Mouse (Mus musculus) kidney, adult 18-20 months (tissue): ENCODE results near the gene Pnmt.
A peak's percentile ranks its signal among the peaks of the same experiment; 100 is the strongest.

Experiments used
- DNase-seq: peaks from one replicate; pipeline ENCODE4 v3.0.0; 2021

The Pnmt gene

DNA sequence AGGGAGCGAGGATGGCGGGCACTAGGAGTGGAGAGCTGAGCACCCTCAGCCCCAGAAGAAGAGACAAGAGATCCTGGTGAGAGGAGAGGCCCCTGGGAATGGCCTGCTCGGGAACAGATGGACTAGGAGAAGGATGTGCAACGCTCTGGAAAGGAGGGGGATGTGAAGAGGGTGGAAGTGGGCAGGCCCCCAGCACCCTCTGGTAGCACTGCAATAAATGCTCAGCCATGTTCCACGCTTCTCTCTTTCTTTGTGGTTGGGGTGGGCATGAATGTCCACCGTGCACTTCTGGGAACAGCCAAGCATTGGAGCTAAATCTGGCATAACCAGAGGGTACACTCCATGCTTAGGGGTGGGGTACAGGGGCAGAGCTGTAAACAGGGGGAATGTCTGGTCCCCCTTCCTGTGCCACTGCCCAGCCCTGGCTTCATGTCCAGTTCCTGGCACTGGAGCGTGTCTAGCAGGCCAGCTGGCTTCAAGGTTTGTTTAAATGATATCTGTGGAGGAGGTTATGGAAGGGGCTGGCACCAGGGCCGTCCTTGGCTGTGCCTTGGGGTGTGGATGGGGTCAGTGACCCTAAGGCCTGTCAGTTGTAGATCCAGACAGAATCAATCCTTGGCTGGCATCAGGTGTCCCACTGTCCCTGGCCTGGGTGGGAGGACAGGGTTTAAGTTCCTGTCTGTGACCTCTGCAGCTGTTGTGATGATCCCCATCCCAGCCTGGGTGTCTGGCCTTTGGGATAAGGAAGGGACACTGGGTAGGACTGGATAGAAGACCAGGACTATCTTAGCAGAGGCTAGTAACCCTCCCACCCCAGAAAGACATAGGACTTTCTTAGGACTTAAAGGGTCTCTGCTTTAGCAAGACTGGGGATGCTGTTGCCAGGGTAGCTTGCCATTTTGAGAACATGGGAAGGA is 1.3 kb upstream of the Pnmt start:
- no peak for DNase-seq

DNA sequence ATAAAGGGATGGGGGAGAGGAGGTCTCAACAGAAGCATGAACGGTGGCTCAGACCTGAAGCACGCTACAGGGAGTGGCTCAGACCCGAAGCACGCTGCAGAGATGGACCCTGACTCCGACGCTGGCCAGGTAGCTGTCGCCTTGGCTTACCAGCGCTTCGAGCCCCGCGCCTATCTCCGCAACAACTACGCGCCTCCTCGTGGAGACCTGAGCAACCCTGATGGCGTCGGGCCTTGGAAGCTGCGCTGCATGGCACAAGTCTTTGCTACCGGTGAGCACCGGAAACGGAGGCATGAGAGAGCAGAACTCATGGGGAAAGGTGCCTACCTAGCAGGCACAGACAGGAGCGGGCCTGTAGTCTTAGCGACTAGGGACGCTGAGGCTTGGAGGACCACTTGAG is 346 bp downstream of the Pnmt start:
- DNase-seq: no peak

DNA sequence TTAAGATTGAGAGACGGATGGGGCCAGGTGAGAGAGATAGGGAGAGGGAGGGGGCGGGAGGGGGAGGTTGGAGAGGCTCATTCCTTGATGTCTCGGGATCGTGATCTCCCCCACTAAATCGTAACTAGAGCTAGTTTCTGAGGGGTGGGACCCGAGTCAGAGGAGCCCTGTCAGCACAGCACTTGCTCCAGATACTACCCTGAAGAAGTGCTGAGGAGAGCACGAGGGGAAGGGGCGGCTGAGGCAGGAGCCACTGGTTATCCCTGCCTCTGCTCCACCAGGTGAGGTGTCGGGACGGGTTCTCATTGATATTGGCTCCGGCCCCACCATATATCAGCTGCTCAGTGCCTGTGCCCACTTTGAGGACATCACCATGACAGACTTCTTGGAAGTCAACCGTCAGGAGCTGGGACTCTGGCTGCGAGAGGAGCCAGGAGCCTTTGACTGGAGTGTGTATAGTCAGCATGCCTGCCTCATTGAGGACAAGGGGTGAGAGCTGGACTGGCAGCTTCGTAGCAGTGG is 867 bp downstream of the Pnmt start:
- DNase-seq: no peak

- peak; percentile 33 for DNase-seq
Measured at GRCm38 (mm10) chr11:98388282-98388681, 2.0 kb downstream of the Pnmt start.

GRCm38 (mm10) chr11:98389221-98389780 is 3.1 kb downstream of the Pnmt start:
- peak; percentile 72 for DNase-seq

- no peak for DNase-seq
Measured at GRCm38 (mm10) chr11:98390141-98390540, 3.9 kb downstream of the Pnmt start.

DNA sequence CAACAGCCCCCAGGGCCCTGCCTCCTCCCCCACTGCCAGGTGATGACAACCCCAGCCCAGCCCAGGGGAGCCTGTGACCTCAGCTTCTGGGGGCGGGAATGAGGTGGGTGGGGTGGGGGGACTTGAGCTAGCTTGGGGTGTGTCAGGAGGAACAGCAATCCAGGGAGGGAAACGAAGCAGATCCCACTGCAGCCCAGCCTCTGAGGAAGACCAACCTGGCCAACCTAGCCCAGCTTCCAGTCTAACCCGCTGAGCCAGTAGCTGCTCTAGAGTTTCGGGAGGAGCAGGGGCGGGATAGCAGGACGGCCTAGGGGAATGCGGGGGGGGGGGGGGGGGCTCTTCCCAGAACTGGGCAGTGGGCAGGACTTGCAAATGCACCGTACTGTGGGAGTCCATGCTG is 5.8 kb downstream of the Pnmt start:
- DNase-seq: no peak

DNA sequence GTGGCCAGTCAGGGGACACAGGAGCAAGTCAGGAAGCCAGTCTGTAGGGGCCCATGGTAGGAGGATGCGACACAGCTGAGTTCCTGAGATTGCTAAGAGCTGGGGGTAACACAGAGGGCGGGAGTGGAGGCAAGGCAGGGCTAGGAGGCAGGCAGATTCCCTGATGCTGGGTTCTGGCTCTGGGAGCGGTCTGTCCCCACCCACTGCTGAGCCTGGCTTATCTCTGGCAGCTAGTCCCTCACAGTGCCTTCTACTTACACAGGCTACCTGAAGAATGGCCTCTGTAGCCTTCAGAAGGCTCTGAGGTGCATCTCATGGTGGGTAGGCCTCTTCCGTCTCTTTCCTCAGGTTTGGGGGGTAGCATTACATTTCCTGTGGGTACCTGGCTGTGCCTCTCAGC is 6.4 kb downstream of the Pnmt start:
- DNase-seq: no peak

DNA sequence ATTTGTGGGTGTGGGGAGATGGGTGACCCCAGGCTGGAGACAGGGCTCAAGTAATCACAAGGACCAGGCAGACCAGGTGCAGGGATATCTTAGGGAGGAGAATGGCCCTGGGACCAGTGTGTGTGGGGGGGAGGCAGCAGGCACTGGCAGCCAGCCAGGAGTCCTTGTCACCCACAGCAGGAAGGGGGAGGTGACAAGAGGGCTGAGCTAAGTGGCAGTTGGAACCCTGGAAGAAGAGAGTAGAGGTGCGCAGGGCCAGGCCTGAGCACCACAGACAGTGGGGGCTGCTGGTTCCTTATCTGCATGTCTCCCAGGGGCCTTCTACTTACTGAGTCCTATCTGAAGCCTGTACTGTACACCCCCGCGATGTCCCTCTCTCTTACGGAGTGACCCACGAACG is 7.1 kb downstream of the Pnmt start:
- no peak for DNase-seq

GRCm38 (mm10) chr11:98394301-98394700 is 8.1 kb downstream of the Pnmt start:
- peak; percentile 38 for DNase-seq

GRCm38 (mm10) chr11:98395041-98395440 is 8.8 kb downstream of the Pnmt start:
- DNase-seq: peak; percentile 78

DNA sequence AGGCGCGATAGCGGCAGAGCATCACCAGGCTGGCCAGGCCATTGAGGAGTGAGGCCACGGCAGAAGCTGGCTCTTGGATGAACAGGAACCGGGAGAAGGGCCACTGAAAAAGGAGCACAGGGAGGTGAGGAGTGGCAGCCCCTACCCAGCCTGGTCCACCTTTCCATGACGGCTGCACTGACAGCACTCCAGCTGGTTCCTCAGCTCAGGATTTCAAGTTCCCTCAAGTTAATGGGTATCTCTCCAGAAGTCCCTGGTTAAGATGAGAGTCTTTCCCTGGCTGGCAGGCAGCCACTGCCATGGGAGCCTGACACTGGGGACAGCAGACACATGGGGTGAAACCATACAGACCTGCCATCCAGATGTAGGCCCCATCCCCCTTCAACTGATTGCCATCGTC is 11.7 kb downstream of the Pnmt start:
- no peak for DNase-seq

DNA sequence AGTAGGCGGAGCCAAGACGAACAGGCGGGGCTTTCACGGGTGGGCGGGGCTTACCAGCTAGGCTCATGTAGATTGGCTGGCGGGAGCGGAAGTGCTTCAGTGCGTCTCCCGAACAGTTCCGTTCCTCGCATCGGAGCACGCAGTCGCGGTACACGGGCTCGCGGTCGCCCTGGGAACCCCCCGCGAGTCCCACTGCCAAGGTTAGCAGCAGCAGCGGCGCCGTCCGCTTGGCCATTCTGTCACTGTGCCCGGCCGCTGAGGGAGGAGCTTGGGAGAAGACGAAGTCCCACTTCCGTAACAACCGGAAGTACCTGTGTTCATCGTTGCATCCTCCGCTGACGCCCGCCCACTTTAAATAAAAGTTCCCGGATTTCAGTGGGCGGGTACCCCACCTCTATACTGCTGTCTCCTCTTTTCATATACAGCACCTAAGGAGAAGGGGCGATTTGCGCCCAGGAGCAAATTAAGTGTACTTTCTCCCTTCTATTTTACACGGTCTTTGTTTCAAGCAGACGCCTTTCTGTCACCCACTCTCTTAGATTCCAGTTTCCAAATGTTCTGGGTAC is 14.0 kb downstream of the Pnmt start, which contains the start of gene Pgap3:
TSS of gene Pgap3 (minus strand) at position 330 of the 566 bp plus-strand sequence.
- peak; percentile 91 for DNase-seq

DNA sequence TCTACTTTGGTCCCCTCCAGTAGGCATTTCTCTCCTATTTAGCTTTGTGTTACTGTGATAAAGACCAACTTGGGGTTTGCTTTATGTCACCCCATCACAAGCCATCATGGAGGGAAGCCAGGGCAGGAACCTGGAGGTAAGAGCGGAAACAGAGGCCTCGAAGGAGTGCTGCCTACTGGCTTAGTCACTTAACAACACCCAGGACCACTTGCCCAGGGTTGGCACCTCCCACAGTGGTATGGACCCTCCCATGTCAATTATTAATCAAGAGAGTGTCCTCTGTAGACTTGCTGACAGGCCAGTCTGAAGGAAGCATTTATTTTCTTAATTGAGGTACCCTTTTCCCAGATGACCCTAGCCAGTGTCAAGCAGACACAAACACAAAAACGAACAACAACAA is 14.6 kb downstream of the Pnmt start:
- peak; percentile 63 for DNase-seq

DNA sequence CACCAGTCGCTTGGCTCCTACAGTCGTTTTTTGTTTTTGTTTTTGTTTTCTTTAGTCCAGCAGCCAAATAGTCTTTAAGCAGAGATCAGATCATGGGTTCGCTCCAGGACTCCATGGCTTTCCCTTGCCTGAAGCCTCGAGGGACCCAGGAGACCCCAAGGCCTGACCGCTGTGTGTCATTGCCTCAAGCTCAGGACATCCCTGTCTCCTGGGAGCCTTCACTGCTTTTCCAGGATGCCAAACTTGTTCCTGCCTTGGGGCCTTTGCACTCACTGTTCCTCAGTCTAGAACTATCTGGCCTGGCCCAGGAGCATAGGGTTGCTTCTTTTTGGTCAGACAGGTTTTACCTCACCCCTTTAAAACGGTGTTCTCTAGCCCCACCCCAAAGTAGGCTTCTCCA is 20.4 kb downstream of the Pnmt start:
- no peak for DNase-seq

DNA sequence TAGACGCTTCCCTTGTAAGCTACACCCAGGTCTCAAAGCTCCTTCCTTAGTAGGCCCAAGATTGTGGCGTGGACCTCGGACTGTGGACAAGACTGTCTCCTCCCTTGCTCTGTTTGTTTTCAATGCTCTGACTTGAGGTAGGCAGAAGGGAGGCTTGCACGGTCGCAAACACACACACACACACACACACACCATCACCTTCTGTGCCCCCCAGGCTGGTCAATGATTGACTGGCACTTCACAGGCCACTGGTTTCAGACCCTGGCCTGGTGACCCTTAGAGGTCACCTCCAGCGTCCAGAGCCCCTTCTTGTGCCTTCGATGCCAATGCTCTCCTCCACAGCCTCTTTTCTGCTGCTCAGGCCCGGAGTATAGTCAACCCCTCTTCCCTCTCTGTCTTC is 22.6 kb downstream of the Pnmt start:
- peak; percentile 86 for DNase-seq

DNA sequence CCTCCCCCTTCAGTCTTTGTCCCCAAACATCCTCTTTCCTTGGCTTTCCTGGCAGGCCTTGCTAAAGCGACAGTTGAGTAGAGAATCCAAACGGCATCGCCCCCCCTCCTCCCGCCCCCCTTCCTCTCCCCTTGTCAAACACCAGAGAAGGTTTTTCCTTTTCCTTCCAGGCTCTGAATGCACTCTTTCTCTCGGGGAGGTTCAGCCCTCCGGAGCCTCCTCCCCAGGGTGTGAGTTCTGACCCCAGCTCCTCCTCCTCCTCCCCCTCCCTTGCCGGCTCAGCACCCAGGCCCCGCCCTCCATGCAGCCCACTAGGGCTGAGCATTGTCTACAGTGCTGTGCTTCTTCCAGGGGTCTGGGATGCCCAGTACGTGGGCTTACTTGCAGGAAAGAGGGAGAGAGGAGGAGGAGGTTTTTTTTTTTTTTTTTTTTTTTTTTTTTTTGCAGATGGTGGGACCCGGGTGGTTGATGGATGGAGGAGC is 23.1 kb downstream of the Pnmt start:
- peak; percentile 64 for DNase-seq

GRCm38 (mm10) chr11:98412273-98412796 is 26.1 kb downstream of the Pnmt start, which contains the start of gene Erbb2:
TSS of gene Erbb2 (plus strand) at chr11:98412470.
- DNase-seq: peak; percentile 81

- DNase-seq: no peak
Measured at GRCm38 (mm10) chr11:98412797-98413301, 26.6 kb downstream of the Pnmt start.

DNA sequence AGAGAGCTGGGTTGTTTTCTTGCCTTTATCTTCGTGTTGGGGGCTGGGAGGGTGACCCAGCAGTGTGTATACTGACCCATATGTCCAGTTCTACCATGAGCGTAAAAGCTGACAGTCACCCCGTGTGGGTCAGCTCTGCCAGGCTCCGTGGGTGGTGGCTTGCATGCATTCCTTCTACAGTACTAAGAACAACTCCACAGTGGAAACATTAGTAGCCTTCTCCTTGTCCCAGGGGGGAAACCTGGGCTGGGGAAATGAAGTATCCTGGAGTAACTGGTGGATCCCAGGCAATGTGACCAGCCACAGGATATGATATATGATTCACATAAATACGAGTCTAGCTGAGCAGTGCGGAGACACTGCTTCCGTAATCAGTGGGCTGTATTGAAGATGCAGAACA is 27.5 kb downstream of the Pnmt start:
- peak; percentile 50 for DNase-seq

- DNase-seq: peak; percentile 39
Measured at GRCm38 (mm10) chr11:98414162-98414561, 27.9 kb downstream of the Pnmt start.

DNA sequence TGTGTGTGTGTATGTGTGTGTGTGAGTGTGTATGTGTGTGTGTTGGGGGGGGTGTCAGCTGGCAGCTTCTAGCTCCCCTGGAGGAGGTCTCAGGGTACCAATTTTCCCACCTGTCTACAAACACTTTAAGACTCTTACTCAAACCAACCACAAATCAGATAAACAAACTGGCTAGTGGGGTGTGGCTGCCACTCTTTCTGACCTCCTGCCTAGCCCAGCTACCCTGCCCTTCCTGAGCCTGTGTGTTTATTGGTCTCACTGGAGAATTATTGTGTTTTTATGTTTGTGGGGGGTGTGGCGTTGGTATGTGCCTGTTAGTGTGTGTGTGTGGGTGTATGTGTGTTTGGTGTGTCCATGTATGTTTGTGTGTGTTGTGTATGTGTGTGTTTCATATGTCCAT is 30.8 kb downstream of the Pnmt start:
- no peak for DNase-seq

GRCm38 (mm10) chr11:98418273-98418672 is 32.0 kb downstream of the Pnmt start:
- no peak for DNase-seq
